Mouse (Mus musculus): ENCODE data around the gene 3110082J24Rik.

DNA sequence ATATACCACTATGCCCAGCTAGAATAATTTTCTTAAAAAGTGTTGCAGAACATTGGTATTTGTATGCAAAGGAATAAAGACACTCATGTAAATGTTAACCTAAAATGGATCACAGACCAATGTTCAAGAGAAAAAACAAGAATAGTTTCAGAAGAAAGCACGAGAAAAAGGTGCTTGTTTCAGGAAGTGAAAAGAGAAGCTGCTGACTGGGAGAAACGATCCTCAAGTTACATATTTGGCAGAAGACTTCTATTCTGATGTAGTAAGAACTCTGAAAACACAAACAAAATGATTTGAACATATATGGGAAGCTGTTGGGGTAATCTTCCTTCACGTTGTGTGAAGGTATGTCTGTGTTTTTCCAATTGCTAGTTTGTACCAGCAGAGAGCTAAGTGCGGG is 32.3 kb upstream of the 3110082J24Rik start:
- TF ChIP-seq CTCF (IDR thresholded peaks at IDR 0.05; ENCODE audit: borderline replicate concordance, extremely low read depth, insufficient read depth, insufficient read length) (no peak), POLR2A (IDR thresholded peaks at IDR 0.05; ENCODE audit: borderline replicate concordance, extremely low read depth, insufficient read depth, insufficient read length, poor library complexity, severe bottlenecking) (no peak)

Data from brain, embryonic 14.5 days (tissue).